Mouse (Mus musculus) spleen, postnatal 14 days (tissue): ENCODE results near the gene Tsc1.

Experiments used
- DNase-seq, 2 experiments: peaks; one replicate each; pipeline ENCODE4 v3.0.0; 2021 to 2022; ENCODE audit warnings: low spot score in 2 of 2

Gene Tsc1

DNA sequence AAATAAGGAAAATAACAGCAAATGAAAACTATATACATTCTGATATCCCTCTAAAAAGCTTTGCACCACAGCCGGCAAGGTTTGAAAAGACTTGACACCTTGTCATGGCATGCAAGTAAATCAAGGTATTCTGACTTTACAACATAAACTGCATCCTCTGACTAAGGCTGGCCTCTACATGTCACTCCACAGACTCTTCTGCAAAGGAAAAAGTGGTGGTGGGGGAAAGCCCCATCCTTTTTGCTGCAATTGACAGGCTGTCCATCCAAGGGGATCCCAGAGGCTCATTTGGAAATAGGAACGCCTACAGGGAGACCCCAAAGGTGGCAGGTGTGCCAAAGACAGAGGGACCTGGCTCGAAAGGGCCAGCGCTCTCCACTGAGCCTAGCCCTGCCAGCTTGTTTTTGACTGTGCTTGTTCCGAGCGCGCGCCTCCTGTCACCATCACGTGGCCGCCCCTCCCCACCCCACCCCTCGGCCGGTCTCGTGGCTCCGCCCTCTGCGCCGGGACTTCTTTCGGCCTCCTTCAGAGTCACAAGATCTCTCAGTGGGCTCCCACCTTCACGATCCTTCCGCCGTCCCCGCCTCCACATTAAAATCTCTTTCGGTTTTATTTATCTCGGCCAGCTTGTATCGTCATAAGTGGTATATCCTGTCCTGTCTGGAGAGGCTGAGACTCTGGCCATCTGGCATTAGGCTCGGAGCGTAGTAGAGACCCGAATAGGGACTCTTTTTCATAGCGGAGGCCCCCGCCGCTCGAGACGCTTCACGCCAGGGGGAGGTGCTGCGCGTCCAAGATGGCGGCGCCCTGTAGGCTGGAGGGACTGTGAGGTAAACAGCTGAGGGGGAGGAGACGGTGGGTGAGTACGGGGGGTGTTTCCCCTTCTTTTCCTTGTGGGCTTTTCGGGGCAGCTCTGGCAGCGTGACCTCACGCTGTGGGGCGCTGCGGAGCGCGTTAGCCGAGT is at the start of gene Tsc1:
TSS of gene Tsc1 (plus strand) at position 768 of the 964 bp plus-strand sequence.
- peak; percentile 92 to 93 for DNase-seq

DNA sequence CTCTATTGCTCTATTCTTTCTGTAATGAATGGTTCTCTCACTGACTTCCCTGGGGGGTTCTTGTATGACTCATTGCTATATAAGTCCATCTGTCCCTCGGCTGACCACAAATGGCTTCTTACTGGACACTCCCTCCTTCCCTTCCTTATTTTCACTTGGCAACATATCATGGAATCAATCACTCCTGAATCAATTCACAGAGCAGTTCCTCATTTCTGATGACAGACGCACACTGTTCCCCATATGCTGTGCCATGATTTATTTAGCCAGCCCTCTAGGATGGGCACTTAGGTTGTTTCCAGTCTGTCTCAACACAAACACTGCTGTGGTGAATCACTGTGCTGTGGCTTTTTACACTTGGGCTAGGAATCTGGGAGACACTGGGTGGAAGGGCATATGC is 49.5 kb upstream of the Tsc1 start:
- DNase-seq = no peak

DNA sequence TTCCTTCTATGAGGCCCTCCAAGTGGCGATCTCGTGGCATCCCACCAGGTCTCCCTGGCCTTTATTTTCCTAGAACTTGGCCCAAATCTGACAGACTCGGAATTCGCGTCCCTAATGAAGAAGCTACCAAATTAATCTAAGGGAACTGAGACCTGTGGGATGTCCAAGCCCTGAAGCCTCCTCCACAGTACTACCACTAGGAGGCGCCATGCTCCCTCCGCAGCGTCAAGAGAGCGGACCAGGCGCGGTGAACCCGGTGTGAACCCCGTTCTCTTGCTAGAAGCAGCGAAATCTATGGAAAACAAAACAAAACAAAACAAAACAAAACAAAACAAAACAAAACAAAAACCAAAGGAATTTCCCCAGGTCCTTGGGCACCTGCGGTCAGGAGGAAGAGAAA is 48.2 kb upstream of the Tsc1 start:
- peak; percentile 67 to 79 for DNase-seq

DNA sequence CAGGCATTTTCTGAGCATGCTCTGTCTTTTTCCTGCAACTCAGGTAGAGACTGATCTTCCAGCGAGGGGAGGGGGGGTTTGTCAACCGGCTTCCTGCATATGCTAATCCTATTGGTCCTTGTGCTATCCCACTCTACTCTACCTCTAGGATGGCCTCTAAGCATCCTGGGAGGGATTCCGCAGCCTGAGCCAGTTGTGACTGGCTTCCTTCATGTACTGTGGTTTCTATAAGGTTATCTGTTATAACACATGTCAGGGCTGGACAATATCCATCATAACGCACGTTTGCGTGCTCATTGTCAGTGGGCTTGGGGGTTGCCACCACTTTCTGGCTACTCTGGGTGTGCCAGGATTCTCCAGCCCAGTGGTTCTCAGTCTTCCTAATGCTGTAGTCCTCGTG is 45.0 kb upstream of the Tsc1 start:
- no peak for DNase-seq

DNA sequence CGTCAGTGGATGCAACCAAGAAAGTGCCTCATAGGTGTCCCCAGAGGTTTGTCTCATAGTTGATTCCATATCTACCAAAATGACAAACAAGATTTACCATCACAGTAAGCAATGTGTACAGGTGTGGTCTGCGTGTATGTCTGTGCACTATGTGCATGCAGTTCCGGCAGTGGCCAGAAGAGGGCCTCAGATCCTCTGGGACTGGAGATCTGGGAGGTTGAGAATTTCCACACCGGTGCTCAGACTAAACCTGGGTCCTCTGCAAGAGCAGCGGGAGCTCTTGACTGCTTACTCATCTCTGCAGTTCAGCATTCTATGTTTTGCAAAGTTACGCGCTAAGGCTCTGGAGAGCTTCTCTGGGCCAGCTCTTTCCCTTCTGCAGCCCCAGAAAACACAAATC is 44.0 kb upstream of the Tsc1 start:
- DNase-seq = no peak

DNA sequence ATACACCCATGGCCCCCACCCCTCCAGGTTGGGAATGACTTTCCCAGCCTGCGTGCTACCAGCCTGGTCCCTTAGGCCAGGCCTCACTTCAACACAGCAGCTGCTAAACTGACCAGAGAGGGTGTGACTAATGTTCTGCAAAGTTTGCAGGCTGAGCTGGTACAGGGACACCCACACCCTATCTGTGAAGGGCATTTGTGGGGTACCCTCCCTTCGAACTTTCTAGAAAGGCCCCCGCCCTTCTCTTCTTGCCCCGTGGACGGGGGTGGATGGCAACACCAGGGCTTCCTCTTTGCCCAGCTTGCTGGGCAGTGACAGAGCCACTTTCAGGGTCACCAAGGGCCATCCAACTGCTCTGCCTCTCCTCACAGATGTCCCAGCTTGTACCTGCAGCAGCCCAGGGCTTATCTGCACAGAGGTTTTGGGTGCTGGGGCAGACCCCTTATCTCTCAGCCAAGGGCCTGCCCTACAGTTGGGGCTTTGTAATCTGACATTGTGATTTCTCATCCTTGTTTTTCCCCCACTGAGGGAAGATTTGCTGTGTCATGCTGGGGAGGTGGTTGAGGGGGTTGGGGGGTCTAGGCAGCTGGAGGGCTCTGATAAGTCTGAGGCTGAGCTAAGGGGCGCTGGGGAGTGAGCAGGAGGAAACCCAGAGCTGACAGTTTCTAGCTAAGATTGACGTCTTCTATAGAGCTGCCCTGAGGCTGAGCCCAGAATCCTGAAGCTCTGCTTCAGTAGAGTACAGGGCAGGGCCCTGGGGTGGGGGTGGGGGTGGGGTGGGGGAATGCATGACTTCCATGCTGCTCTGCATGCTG is 43.1 kb upstream of the Tsc1 start:
- DNase-seq = no peak

DNA sequence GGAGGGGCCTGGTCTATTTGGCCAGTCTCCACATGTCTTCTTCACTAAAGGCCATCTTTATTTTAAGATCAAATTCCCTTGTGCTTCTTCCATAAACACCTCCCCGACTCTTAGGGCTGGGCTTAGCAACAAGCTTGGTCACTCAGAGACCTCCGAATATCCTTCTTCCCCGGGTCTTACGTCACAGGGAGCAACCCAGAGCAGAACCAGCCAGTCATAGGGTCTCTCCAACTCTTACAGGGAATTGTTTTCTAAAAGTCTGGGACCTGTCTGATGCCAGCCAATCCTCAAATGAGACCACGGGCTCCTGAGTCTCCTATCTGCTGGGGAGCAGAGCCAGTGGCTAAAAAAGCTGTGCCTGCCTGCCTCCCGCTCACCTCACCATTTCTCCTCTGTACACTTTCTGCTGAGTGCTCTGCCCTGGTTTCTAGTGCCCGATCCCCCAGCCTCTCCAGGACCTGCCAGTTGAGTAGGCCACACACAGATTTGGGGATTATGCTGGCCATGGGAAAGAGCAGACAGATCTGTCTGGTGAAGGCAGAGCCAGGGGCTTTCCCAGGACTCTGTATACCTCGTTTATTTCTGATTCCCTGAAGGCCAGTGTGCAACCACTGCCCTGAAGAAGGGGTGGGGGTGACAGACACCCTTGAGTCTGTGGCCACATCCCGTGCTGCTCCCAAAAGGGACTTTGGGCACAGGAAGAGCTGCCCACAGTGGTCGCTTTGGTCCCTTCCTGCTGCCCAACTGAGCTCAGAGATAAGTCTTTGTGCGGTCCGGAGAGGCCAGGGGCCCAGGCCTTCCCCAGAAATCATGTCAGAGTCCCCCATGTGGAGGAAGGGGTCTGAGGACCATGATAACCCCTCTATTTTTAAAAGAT is 42.1 kb upstream of the Tsc1 start:
- DNase-seq = no peak

DNA sequence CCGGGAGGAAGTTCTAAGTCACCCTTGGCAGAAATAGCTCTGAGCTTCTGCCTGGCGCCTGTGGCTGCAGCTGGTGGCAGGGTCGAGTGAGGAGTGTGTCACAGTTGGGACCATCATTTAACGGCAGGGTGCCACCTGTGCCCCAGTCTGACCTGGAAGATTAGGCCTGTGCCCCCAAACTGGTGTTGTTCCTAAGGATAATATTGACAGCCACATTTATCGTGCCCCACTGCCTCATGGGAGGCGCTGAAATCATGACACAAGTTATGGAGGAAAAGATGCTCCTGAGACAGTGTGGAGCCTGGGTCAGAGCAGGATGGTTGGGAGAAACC is 41.5 kb upstream of the Tsc1 start:
- DNase-seq = no peak

DNA sequence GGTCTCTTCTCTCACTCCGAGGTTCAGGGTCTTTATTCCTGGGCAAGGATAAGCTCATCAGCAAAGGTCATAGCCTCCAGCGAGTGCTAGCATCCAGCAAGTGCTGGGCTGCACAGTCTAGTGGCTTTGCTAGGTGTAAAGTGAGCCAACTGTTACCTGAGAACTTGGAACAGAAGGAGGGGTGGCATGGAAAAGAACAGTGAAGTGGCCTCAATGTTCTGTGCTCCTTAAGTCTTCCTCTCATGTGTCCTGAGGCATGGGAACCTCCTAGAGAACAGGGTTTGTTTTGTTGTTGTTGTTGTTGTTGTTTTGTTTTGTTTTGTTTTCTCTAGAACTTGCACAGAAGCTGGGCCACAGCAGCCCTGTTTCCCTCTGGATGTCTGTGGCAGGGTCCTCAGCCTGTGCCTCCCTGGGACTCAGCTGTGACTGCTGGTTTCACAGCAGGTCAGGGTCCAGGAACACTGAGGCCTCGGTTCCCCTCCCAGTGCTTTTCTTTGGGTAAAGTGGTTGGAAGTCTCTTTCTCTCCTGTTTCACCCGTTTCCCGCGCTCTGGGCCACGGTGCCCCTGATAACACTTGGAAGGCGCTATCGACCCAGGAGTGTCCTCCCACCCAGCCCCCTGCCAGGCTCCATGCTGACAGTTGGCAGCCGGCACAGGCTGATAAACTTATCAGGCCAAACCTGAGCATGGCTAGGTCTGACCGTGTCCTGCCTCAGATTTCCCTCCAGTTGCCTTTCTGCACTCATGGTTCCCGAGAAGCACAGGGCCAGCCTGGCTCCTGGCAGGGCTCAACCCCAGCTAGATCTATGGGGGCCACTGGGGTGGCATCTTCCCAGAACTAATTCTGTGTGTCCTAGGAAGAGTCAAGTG is 39.1 kb upstream of the Tsc1 start:
- peak; percentile 69 to 71 for DNase-seq

DNA sequence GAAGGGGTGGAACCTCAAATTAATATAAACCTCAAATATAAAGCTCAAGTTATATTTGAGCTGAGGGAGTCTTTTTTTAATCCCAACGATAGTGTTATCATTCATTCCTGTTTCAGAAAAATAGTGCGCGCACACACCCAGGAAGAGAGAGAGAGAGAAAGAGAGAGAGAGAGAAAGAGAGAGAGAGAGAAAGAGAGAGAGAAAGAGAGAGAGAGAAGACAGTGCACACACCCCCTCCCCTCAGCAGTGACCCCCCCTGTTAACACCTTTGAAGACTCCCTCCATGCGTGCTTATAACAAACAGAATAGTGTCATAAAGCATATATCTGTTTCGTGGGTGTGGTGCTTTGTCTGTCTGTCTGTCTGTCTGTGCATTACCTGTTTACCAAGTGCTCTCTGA is 37.5 kb upstream of the Tsc1 start:
- DNase-seq = no peak

DNA sequence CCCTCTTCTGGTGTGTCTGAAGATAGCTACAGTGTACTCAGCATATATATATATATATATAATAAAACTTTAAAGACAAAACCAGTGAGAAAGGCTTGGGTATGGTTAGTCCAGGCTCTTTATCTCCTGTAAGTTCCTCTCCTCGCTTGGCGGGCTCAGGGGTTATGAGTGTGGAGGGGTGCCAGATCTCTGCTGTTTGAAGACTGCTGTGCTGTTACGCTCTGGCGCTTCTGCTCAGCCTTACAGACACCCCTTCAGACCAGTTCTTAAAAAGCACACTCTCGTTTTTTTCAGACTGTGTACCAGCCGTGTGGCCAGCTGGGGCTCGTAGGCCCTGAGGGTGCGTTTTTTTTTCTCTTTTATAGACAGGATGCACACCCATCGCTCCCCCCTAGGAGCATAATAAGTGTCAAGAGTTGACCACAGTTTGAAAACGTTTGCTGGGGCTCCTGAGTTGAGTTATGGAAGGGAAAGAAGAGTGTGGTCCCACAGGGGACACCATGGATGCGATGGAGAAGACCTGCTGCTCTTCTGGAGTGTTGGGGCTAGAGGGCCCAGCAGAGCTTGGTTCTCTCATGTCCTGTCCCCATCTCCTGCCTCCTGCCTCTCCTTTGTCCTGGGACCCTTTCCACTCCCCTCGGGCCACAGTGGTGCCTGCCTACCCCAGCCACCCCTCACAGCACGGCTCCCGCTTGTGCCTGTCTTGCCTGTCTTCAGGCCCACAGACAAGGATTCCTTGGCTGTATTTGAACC is 35.1 kb upstream of the Tsc1 start:
- DNase-seq = no peak

DNA sequence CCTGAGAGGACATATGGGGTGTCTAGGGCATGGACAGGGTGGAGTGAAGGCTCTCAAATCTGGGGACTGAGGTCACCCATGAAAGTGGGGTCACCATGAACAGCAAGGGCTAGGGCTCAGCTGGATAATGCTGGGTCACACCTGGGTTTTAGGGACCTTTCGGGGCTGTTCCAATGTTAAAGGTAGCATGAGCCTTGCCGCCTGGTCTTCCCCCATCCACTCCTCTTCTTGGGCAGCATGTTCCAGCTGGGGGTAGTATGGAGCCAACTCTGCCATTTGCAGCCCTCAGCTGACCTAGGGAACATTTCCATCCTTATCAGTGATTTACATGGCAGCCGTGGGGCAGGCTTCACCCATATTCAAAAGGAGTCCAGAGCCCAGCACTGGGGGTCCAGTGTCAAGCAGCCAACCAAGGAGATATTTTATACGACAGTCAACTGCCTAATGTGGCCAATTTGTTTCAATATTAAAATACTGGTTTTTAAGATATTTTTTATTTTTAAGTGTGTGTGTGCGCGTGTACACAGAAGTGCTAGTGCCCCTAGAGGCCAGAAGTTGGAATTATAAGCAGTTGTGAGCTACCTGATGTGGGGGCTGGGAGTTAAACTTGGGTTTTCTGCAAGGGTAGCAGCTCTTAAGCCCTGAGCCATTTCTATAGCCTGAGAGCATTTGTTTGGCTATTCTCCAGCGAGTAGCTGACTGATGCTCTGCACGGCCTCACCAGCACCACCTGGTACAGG is 34.3 kb upstream of the Tsc1 start:
- no peak for DNase-seq

DNA sequence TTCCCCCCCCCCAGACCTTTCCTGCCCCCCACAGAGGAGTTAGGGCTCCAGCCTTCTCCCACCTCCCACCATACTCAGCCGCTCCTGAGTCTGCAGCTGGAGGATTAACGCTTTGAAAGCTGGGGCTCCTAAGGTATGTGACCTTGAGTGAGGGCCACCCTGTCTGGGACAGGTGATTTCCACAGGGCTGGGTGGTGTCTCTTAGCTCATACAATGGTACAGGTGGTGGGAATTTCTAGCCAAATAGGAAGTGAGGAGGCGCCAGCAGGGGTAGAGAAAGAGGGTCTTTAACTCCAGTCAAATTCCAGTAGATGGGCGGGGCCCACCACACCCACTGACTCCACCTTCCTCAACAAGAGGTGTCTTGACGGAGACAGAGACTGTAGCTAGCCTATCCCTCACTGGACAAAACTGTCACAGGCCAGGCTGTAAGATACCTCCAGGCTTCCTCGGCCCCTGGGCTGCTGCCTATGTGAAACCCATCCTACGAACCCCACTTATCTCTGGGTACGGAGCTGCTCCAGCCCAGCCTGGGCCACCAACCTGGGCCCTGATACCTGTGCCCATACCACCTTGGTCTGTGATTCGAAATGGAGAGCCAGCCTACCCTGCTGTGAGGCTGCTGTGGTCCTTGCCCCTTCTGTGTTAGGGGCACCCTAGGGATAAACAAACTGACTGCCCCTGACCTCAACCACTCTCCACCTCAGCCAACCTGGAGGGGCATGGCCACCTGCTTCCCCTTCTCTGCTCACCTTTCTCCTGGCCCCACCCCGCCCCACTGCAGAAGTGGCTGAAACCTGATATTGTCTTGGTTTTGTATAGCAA is 33.5 kb upstream of the Tsc1 start:
- DNase-seq = no peak

DNA sequence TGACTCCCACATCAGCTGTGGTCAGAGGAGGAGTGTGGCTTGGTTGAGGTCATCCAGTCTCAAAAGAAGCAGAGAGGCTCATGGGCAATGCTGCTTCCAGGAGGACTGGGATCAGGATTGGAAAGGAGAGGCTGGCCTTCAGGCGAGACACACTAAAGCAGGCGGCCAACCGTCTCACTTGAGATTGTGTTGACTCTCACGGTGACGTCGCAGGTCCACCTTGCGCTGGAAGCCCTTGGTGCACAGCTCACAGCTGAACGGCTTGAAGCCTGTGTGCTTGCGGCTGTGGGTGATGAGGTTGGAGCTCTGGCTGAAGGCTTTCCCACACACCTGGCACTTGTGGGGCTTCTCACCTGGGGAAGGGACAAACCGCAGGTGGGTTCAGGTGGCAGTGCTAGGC is 31.2 kb upstream of the Tsc1 start:
- DNase-seq = no peak

DNA sequence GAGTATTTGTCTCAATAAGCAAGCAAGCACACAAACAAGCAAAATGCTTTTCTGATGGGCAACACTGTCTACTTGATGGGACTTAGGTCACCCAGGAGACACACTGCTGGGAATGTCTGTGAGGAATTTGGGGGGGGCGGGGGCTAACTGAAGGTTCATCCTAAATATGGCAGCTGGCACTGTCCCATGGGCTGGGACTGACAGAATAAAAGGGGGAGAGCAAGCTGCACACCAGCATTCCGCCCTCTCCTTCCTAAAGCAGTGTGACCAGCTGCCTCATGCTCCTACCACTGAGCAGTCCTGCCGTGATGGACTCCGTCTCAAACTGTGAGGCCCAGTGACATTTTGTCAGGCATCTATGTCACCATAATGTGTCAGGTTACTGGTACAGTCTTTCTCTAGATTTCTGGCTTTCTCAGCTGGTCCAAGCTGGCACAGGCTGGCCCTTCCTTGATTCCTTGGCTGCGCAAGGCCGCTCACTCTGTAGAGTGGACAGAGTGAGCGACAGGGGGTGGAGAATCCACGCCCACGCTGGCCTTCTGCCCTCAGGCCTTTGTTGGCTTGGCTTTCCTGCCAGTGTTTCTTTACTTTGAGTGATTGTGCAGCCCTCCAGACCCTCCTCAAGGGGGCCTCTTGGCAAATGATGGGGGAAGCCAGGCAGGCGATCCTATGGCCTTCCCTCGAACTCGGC is 30.2 kb upstream of the Tsc1 start:
- DNase-seq = no peak

DNA sequence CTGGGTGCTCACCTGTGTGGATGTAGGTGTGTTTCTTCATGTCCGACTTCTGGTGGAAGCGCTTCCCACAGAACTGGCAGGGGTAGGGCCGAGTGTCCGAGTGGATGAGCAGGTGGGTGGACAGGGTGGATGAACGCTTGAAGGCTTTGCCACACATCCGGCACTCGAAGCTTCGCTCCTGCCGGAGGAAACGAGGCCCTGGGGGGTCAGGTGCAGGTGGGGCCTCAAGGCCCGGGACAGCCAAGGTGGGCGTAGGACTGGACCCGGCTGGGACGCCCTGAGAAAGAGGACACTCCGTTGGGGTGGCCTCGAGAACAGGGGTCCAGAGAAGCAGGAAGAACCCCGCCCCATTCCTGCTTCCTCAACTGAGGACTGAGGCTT is 29.6 kb upstream of the Tsc1 start:
- no peak for DNase-seq

DNA sequence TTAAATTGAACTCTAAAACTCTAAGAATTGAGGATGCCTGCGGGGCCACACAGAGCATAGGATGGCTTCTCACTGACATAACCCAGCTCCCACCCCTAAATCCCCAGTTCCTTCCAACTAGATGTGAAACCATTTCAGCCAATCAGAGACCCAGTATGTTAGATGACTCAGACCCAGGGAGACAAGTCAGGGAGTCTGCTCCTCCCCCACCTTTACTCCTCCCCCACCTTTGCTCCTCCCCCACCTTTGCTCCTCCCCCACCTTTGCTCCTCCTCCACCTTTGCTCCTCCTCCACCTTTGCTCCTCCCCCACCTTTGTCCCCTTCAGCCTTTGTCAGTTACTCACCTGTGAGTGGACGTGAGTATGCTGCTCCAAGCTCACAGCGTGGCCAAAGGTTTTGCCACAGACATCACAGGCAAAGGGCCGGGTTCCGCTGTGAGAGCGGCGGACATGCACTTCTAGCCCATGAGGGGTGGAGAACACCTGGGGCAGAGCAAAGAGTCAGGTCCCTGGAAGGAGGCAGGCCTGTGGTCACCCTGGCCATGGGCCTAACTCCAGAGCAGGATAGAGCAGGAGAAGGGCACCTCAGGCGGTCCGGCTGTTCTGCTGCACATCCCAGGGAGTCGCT is 28.5 kb upstream of the Tsc1 start:
- DNase-seq = no peak

DNA sequence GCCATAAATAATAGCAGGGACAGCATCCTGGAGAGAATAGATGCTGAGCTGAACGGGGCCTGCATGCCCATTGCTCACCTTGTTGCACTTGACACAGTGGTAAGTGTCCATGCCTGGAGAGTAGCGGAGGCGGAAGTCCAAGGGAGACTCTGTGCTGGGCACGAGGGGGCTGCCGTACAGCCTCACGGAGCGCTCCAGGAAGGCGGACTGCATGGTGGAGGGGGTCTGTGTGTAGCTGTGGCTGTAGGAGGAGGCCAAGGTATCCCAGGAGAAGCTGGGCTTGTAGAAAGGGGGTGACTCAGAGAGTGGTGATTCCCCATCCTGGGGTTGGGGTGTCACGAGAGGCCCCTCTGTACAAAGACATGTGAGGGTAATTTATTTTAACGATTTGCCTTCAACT is 27.4 kb upstream of the Tsc1 start:
- no peak for DNase-seq
